In genomic region chr8:11215231-11215630, GRCm38 (mm10) we compare ENCODE assay signal across 8 mouse cellular contexts.
DNase-seq lines count a peak whose midpoint lies in the region; ATAC-seq and TF ChIP-seq lines count a peak whose summit lies in the region.

No protein-coding gene starts in this region.

- peak; percentile 52; the same call in 1 of the 2 replicates for ATAC-seq in heart, embryonic 12.5 days (ENCODE audit: insufficient number of reproducible peaks, low FRiP score)
- ATAC-seq in liver, embryonic 14.5 days (ENCODE audit: insufficient read depth): no peak
- ATAC-seq in neural tube, embryonic 11.5 days (ENCODE audit: insufficient read depth, low FRiP score, low TSS enrichment): peak; percentile 81
- no peak for ATAC-seq in inflammation-experienced regulatory T-cells, adult 6 months

- peaks cover 96% of the 10 kb centered on the region for H3K36me3 ChIP-seq in heart, embryonic 12.5 days
- no peaks in the 10 kb centered on the region for H3K36me3 ChIP-seq in liver, embryonic 14.5 days (replicated peaks; ENCODE audit: control insufficient read depth, insufficient read depth, low read depth)
- H3K36me3 ChIP-seq in neural tube, embryonic 11.5 days (ENCODE audit: control insufficient read depth, insufficient read depth, low read length): no peaks in the 10 kb centered on the region

- TF ChIP-seq EP300 in liver, embryonic 14.5 days (IDR thresholded peaks at IDR 0.05; ENCODE audit: low read depth): no peak

- peak; percentile 58 to 67 for DNase-seq in B cell, adult 2 months
- peak; percentile 87 for DNase-seq in NIH3T3 (ENCODE audit: low read depth)
- peak; percentile 64 to 74 for DNase-seq in cerebellum, postnatal 14 days
- peak; percentile 69 for DNase-seq in kidney, postnatal 10 days
- peak; percentile 16 to 36 (median 33) for DNase-seq in liver, embryonic 14.5 days (ENCODE audit: low read depth in 3 of 3, low spot score in 3 of 3)
- DNase-seq in neural tube, embryonic 11.5 days (ENCODE audit: low spot score): peak; percentile 52

- no peaks in the 10 kb centered on the region for H3K9me3 ChIP-seq in heart, embryonic 12.5 days (replicated peaks)
- H3K9me3 ChIP-seq in liver, embryonic 14.5 days (ENCODE audit: control insufficient read depth, low read length): no peaks in the 10 kb centered on the region
- H3K9me3 ChIP-seq in neural tube, embryonic 11.5 days (ENCODE audit: control insufficient read depth, low read length): no peaks in the 10 kb centered on the region

- WGBS in heart, embryonic 12.5 days: 41% methylated on average over 1 of the region's 1 CpGs
- WGBS in liver, embryonic 14.5 days (ENCODE audit: insufficient replicate concordance): 19% methylated on average over 1 of the region's 1 CpGs
- WGBS in neural tube, embryonic 11.5 days: 26% methylated on average over 1 of the region's 1 CpGs

- H3K4me2 ChIP-seq in heart, embryonic 12.5 days: no peak overlapping the region
- no peak overlapping the region for H3K4me2 ChIP-seq in liver, embryonic 14.5 days (ENCODE audit: low read depth)
- no peak overlapping the region for H3K4me2 ChIP-seq in neural tube, embryonic 11.5 days (ENCODE audit: low read depth)

- H3K27ac ChIP-seq in heart, embryonic 12.5 days (ENCODE audit: poor library complexity, severe bottlenecking): no peak overlapping the region
- H3K27ac ChIP-seq in liver, embryonic 14.5 days: no peak overlapping the region
- no peak overlapping the region for H3K27ac ChIP-seq in neural tube, embryonic 11.5 days (ENCODE audit: low read depth, low read length)

- no peaks in the 10 kb centered on the region for H3K27me3 ChIP-seq in heart, embryonic 12.5 days (replicated peaks)
- no peaks in the 10 kb centered on the region for H3K27me3 ChIP-seq in liver, embryonic 14.5 days (ENCODE audit: control insufficient read depth, insufficient read depth, low read length)
- H3K27me3 ChIP-seq in neural tube, embryonic 11.5 days (ENCODE audit: control insufficient read depth, insufficient read depth, low read length): no peaks in the 10 kb centered on the region

- H3K4me3 ChIP-seq in heart, embryonic 12.5 days: no peak overlapping the region
- no peak overlapping the region for H3K4me3 ChIP-seq in liver, embryonic 14.5 days (ENCODE audit: insufficient read depth in 1 of 2, low read depth in 2 of 2, low read length in 2 of 2)
- no peak overlapping the region for H3K4me3 ChIP-seq in neural tube, embryonic 11.5 days (ENCODE audit: low read depth, low read length)

- H3K9ac ChIP-seq in heart, embryonic 12.5 days: no peak overlapping the region
- no peak overlapping the region for H3K9ac ChIP-seq in liver, embryonic 14.5 days (replicated peaks)
- no peak overlapping the region for H3K9ac ChIP-seq in neural tube, embryonic 11.5 days (ENCODE audit: low read length)

- TF ChIP-seq CTCF in liver, embryonic 14.5 days (IDR thresholded peaks at IDR 0.05; ENCODE audit: low read depth): peak; percentile 79

- H3K4me1 ChIP-seq in heart, embryonic 12.5 days (replicated peaks): no peaks in the 10 kb centered on the region
- no peaks in the 10 kb centered on the region for H3K4me1 ChIP-seq in liver, embryonic 14.5 days (replicated peaks; ENCODE audit: control insufficient read depth in 2 of 2, insufficient read depth in 2 of 2, low read length in 1 of 2)
- no peaks in the 10 kb centered on the region for H3K4me1 ChIP-seq in neural tube, embryonic 11.5 days (ENCODE audit: control insufficient read depth, insufficient read depth, low read length)

Comparison
In these comparisons a context has a peak if more than half of its experiments do, and no peak if none do; other contexts are left out.
1. DNase-seq: peak in every context shown above with its lines; median percentile 87 in NIH3T3; 69 in cerebellum, postnatal 14 days; 69 in kidney, postnatal 10 days; 62 in B cell, adult 2 months; 52 in neural tube, embryonic 11.5 days; 33 in liver, embryonic 14.5 days.
2. ATAC-seq: peak in heart, embryonic 12.5 days (single experiment) and neural tube, embryonic 11.5 days (single experiment); none in liver, embryonic 14.5 days (single experiment) and inflammation-experienced regulatory T-cells, adult 6 months (single experiment).